Mouse (Mus musculus) ES-E14 (cell line): Measurements from ENCODE around the gene Immt. TPM values are rescaled to one million over a fixed set of nuclear protein-coding genes. Genes with fewer than 3 reads are reported as not detected.
A peak's percentile ranks its signal among the peaks of the same experiment; 100 is the strongest.

Experiments
- DNase-seq: peaks from one replicate; pipeline ENCODE4 v3.0.0-alpha.2; 2013; ENCODE audit warnings: low read depth, low spot score
- H3K27ac ChIP-seq: 2 replicates; pipeline ENCODE4 v1.5.1; 2012; ENCODE audit warnings: low read depth, mild to moderate bottlenecking, low read length, moderate library complexity, mixed read lengths; ENCODE audit not compliant: poor library complexity, insufficient read depth, severe bottlenecking
- H3K36me3 ChIP-seq: 2 replicates; pipeline ENCODE4 v1.6.1; 2012; ENCODE audit warnings: mild to moderate bottlenecking, low read length, moderate library complexity, mixed read lengths; ENCODE audit not compliant: control insufficient read depth, poor library complexity, insufficient read depth, severe bottlenecking
- H3K4me1 ChIP-seq, 2 experiments: fragments of 150-350 bp in 1 of 2; sonication (generic) in 1 of 2; 2 replicates each; pipeline ENCODE4 v1.6.1; 2012; ENCODE audit warnings: low read length in 2 of 2, mild to moderate bottlenecking in 1 of 2, mixed read lengths in 1 of 2; ENCODE audit not compliant: control insufficient read depth in 2 of 2, insufficient read depth in 2 of 2, poor library complexity in 1 of 2
- H3K4me3 ChIP-seq, 2 experiments: fragments of 150-350 bp in 1 of 2; sonication (generic) in 1 of 2; 2 replicates each; pipeline ENCODE4 v1.5.1; 2012; ENCODE audit warnings: low read length in 2 of 2, low read depth in 1 of 2, mild to moderate bottlenecking in 1 of 2, mixed read lengths in 1 of 2; ENCODE audit not compliant: insufficient read depth in 1 of 2, poor library complexity in 1 of 2, severe bottlenecking in 1 of 2
- H3K9ac ChIP-seq: 2 replicates; pipeline ENCODE4 v1.6.1; 2012; ENCODE audit warnings: low read depth, mild to moderate bottlenecking, low read length, mixed read lengths; ENCODE audit not compliant: poor library complexity, insufficient read depth, severe bottlenecking
- H3K9me3 ChIP-seq: fragments of 150-350 bp; sonication (generic); 2 replicates; pipeline ENCODE4 v1.6.1; 2012; ENCODE audit warnings: low read depth, mild to moderate bottlenecking, low read length; ENCODE audit not compliant: control insufficient read depth, insufficient read depth
- CHD2 ChIP-seq: IDR thresholded peaks from 2 replicates; pipeline ENCODE4 v1.6.1; 2014; ENCODE audit warnings: mild to moderate bottlenecking, low read depth, low read length, inconsistent platforms
- HCFC1 ChIP-seq: IDR thresholded peaks from 2 replicates; pipeline ENCODE4 v1.6.1; 2012; ENCODE audit warnings: low read length, inconsistent platforms, borderline replicate concordance; ENCODE audit not compliant: insufficient read depth
- MAFK ChIP-seq: IDR thresholded peaks from 2 replicates; pipeline ENCODE4 v1.6.1; 2014; ENCODE audit warnings: mild to moderate bottlenecking, low read depth, low read length, inconsistent platforms; ENCODE audit not compliant: insufficient read depth
- ZC3H11A ChIP-seq: IDR thresholded peaks from 2 replicates; pipeline ENCODE4 v1.6.1; 2012; ENCODE audit warnings: low read depth, mild to moderate bottlenecking, inconsistent platforms, low read length, borderline replicate concordance
- ZNF384 ChIP-seq: IDR thresholded peaks from 2 replicates; pipeline ENCODE4 v1.6.1; 2012; ENCODE audit warnings: low read depth, low read length, inconsistent platforms
- in situ Hi-C, 2 experiments: fragments of 600-800 bp; cut with MboI; formaldehyde crosslinking; loops; one replicate each; pipeline ENCODE4 v1.15.1; 2025; ENCODE audit warnings: low sequenced_read_pairs in 2 of 2, inconsistent platforms in 1 of 2; ENCODE audit not compliant: unreplicated experiment in 2 of 2
- total RNA-seq: library from RNA; depleted of rRNA; stranded (reverse); fragments of 300-350 nt; gene quantifications from 2 replicates; pipeline ENCODE4 v1.2.3, GENCODE M21; 2012

Immt gene
- total RNA-seq, 1 experiment, result 181 TPM

DNA sequence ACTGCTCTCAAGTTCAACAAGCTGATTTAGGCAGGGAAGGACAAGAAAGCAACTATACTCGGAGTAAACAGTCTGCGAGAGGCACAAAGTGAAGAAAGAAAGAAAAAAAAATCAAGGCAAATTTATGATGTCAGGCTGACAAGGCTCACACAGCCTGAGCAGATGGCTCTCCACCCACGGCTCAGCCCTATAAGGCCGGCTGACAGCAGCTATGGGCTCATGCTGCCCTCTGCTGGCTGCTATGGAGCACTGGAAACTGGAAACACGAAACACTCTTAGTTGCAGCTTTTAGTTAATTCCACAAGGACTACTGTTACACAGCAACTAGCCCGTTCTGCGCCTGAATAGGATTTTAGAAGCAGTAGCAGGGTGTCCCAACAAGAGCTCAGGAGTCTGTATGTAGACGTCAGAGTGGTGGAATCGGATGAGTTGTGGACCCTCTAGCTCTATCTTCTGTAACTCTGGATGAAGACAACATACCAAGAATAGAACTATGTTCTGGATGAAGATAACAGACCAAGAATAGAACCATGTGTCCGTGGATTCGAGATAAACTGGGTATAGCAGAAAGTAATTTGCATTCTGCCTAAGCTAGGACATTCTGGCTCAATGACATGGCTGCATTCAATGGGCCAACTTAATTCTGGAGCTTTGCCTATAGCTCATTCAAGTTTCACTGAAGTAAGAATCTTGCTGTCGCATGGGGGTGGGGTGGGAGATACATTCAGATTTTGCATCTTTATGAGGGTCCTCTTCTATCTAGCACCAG, 26.9 kb upstream of the Immt start:
- no peak overlapping the region for H3K27ac ChIP-seq
- H3K36me3 ChIP-seq, result no peaks in the 10 kb centered on the region
- H3K9me3 ChIP-seq, result no peaks in the 10 kb centered on the region
- no peak for TF ChIP-seq CHD2
- no peak for TF ChIP-seq HCFC1
- TF ChIP-seq ZC3H11A, result peak; percentile 98
- TF ChIP-seq ZNF384, result 0 out of 2 replicates have a peak, but pooled peaks have one; percentile 26
- TF ChIP-seq MAFK, result no peak
- peak; percentile 63 for DNase-seq
- H3K4me1 ChIP-seq, result no peaks in the 10 kb centered on the region
- in situ Hi-C loops, result no loop called here
- no peak overlapping the region for H3K9ac ChIP-seq
- H3K4me3 ChIP-seq, result no peak overlapping the region

DNA sequence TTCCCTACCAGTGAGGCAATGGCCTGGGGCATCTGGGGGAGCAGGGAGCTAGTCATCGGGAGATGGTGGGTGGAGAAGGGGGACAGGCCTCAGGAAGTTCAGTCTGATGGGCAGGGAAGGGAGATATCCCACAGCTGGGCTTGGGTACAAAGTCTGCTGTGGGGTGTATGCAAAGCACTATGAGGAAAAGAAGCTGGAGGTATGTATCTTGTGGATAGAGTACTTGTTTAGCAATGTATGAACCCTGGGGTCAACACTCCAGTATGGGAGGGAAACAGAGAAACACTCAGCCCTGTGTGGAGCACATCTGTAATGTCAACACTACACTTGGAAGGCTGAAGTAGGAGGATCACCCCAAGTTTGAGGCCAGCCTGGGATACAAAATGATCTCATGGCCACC, 24.4 kb upstream of the Immt start:
- Histone ChIP-seq H3K27ac (no peak overlapping the region), H3K4me3 (no peak overlapping the region), H3K9me3 (no peaks in the 10 kb centered on the region), H3K4me1 (no peaks in the 10 kb centered on the region), H3K36me3 (no peaks in the 10 kb centered on the region), H3K9ac (no peak overlapping the region)
- no peak for DNase-seq
- in situ Hi-C loops, result no loop called here
- TF ChIP-seq MAFK (no peak), ZNF384 (no peak), CHD2 (no peak), ZC3H11A (no peak), HCFC1 (no peak)

DNA sequence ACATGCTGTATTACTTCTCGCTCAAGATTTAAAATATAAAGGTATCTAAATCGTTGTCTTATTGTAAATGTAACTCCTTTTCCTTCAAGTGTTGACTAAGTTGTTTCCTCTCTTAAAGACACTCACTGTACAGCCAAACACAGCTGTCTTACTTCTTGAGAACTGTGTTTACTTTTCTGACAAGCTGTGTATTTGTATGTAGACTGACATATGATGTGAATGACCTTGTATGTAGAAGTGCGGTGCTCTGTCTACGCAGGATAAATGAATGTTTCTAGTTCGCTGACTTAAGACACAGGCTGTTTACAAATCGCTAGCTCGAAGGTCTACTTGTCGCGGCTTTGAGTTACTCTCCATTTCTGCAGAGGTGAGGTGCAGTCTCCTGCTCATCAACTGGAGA, 21.2 kb upstream of the Immt start:
- TF ChIP-seq HCFC1 (no peak), ZNF384 (no peak), ZC3H11A (no peak), CHD2 (no peak), MAFK (no peak)
- Histone ChIP-seq H3K9me3 (no peaks in the 10 kb centered on the region), H3K9ac (no peak overlapping the region), H3K4me1 (no peaks in the 10 kb centered on the region), H3K4me3 (no peak overlapping the region), H3K36me3 (no peaks in the 10 kb centered on the region), H3K27ac (no peak overlapping the region)
- DNase-seq, result no peak
- in situ Hi-C loops, result no loop called here

DNA sequence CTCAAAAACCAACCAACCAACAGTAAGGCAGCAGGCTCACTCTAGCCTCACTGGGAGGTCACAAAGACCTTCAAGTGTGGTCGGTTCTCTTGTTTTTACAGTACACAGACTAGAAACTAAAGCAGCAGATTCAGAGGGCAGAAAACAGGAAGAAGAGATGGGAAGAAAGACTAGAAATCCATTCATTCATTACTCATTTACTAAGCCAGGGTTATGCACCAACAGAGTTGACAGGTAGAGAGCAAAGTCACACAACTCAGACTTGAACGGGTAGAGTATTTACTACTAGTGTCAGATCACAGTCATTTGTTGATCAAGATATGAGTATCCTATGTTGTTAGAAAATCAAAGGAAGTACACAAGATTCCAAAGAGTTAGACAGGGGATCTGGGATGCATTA, 18.3 kb upstream of the Immt start:
- Histone ChIP-seq H3K27ac (no peak overlapping the region), H3K9me3 (no peaks in the 10 kb centered on the region), H3K9ac (no peak overlapping the region), H3K4me1 (no peaks in the 10 kb centered on the region), H3K4me3 (no peak overlapping the region), H3K36me3 (peaks cover 5% of the 10 kb centered on the region)
- in situ Hi-C loops, result no loop called here
- DNase-seq, result no peak
- TF ChIP-seq CHD2, result no peak
- no peak for TF ChIP-seq ZC3H11A
- TF ChIP-seq MAFK, result no peak
- TF ChIP-seq ZNF384, result no peak
- TF ChIP-seq HCFC1, result no peak
